ENCODE assay signal across 8 mouse cellular contexts in genomic region chr17:66100566-66101379, GRCm38 (mm10). TPM values are rescaled to one million over a fixed set of nuclear protein-coding genes. Genes with fewer than 3 reads are reported as not detected.
A peak's percentile ranks its signal among the peaks of the same experiment; 100 is the strongest.
DNase-seq lines count a peak whose midpoint lies in the region; ATAC-seq and TF ChIP-seq lines count a peak whose summit lies in the region.

No protein-coding gene starts in this region.

- H3K9ac ChIP-seq in kidney, embryonic 14.5 days (ENCODE audit: low read depth, low read length), result peak overlapping the region; percentile 94
- H3K9ac ChIP-seq in midbrain, embryonic 12.5 days (replicated peaks), result peak overlapping the region; percentile 95

- H3K4me1 ChIP-seq in E14TG2a.4 (replicated peaks; ENCODE audit: low read depth, low read length), result peaks cover 65% of the 10 kb centered on the region
- peaks cover 11% of the 10 kb centered on the region for H3K4me1 ChIP-seq in kidney, embryonic 14.5 days (ENCODE audit: control insufficient read depth, insufficient read depth, low read length)
- peaks cover 15% of the 10 kb centered on the region for H3K4me1 ChIP-seq in midbrain, embryonic 12.5 days

- no peaks in the 10 kb centered on the region for H3K9me3 ChIP-seq in E14TG2a.4 (ENCODE audit: low read length)
- no peaks in the 10 kb centered on the region for H3K9me3 ChIP-seq in kidney, embryonic 14.5 days (ENCODE audit: control insufficient read depth, low read length)
- H3K9me3 ChIP-seq in midbrain, embryonic 12.5 days, result no peaks in the 10 kb centered on the region

- ATAC-seq in frontal cortex, adult (ENCODE audit: low TSS enrichment), result peak; percentile 31
- peak; percentile 41 for ATAC-seq in erythroblast, adult 5-6 weeks (replicated peaks; ENCODE audit: low FRiP score, poor library complexity, severe bottlenecking)
- ATAC-seq in kidney, embryonic 14.5 days (ENCODE audit: low FRiP score, low TSS enrichment), result no peak; the same call in 1 of the 2 replicates
- no peak for ATAC-seq in midbrain, embryonic 12.5 days (ENCODE audit: low FRiP score, low read depth)

- H3K36me3 ChIP-seq in E14TG2a.4 (ENCODE audit: insufficient read depth, low read length), result peaks cover 20% of the 10 kb centered on the region
- H3K36me3 ChIP-seq in kidney, embryonic 14.5 days (ENCODE audit: control insufficient read depth, insufficient read depth, low read length), result no peaks in the 10 kb centered on the region
- H3K36me3 ChIP-seq in midbrain, embryonic 12.5 days, result no peaks in the 10 kb centered on the region

- peak overlapping the region; percentile 91 for H3K27ac ChIP-seq in kidney, embryonic 14.5 days (ENCODE audit: low read depth, low read length)
- H3K27ac ChIP-seq in midbrain, embryonic 12.5 days (replicated peaks), result peak overlapping the region; percentile 93

- H3K4me3 ChIP-seq in E14TG2a.4 (replicated peaks; ENCODE audit: low read length), result peak overlapping the region; percentile 98
- peak overlapping the region; percentile 95 for H3K4me3 ChIP-seq in kidney, embryonic 14.5 days (ENCODE audit: low read length)
- H3K4me3 ChIP-seq in midbrain, embryonic 12.5 days, result peak overlapping the region; percentile 95

- no peak for TF ChIP-seq CTCF in E14TG2a.4 (conservative IDR thresholded peaks at IDR 0.05; ENCODE audit: low read length)

- peak overlapping the region; percentile 91 for H3K4me2 ChIP-seq in kidney, embryonic 14.5 days (replicated peaks; ENCODE audit: low read depth, low read length)
- H3K4me2 ChIP-seq in midbrain, embryonic 12.5 days (replicated peaks), result peak overlapping the region; percentile 97

- H3K27me3 ChIP-seq in E14TG2a.4 (ENCODE audit: insufficient read depth, low read length), result no peaks in the 10 kb centered on the region
- H3K27me3 ChIP-seq in kidney, embryonic 14.5 days (ENCODE audit: control insufficient read depth, insufficient read depth, low read length), result no peaks in the 10 kb centered on the region
- no peaks in the 10 kb centered on the region for H3K27me3 ChIP-seq in midbrain, embryonic 12.5 days

- no peak for DNase-seq in frontal cortex, postnatal 36 days (ENCODE audit: low spot score in 2 of 2)
- DNase-seq in retina, postnatal 1 day, result no peak
- no peak for DNase-seq in thymus, postnatal 36 days

- WGBS in kidney, embryonic 14.5 days, result 1% methylated on average over 41 of the region's 41 CpGs
- WGBS in midbrain, embryonic 12.5 days, result 1% methylated on average over 38 of the region's 41 CpGs

RNA-seq across cellular contexts. Expression of gene Ndufv2, which starts 0.6 kb away (rescaled TPM):
- total RNA-seq in erythroblast, adult 5-6 weeks (2015; ENCODE audit: low replicate concordance), result 58.2 and 67.7 TPM in 2 replicates
- total RNA-seq in erythroblast, adult 5-6 weeks (2017; ENCODE audit: low replicate concordance), result 60.4 TPM in 2 replicates
- polyA plus RNA-seq in kidney, embryonic 14.5 days (2014; fragmentation: Nextera tagmentation; extraction: Ambion mirVana), result 380 and 457 TPM in 2 replicates
- 290 and 294 TPM in 2 replicates for polyA plus RNA-seq in midbrain, embryonic 12.5 days (2016; fragmentation: Nextera tagmentation; extraction: Ambion mirVana)

RNA-seq across cellular contexts. Expression of gene Washc1, which starts 10.6 kb away (rescaled TPM):
- 5.4 and 9.6 TPM in 2 replicates for total RNA-seq in erythroblast, adult 5-6 weeks (2015; ENCODE audit: low replicate concordance)
- 5.9 and 8.9 TPM in 2 replicates for total RNA-seq in erythroblast, adult 5-6 weeks (2017; ENCODE audit: low replicate concordance)
- polyA plus RNA-seq in kidney, embryonic 14.5 days (2014; fragmentation: Nextera tagmentation; extraction: Ambion mirVana), result 33.1 and 38.4 TPM in 2 replicates
- polyA plus RNA-seq in midbrain, embryonic 12.5 days (2016; fragmentation: Nextera tagmentation; extraction: Ambion mirVana), result 34.6 and 38.8 TPM in 2 replicates

RNA-seq across cellular contexts. Expression of gene Ddx11, which starts 22.5 kb away (rescaled TPM):
- total RNA-seq in erythroblast, adult 5-6 weeks (2015; ENCODE audit: low replicate concordance), result 1.2 and 3.1 TPM in 2 replicates
- 3.5 and 6.0 TPM in 2 replicates for total RNA-seq in erythroblast, adult 5-6 weeks (2017; ENCODE audit: low replicate concordance)
- 13.9 and 26.3 TPM in 2 replicates for polyA plus RNA-seq in kidney, embryonic 14.5 days (2014; fragmentation: Nextera tagmentation; extraction: Ambion mirVana)
- polyA plus RNA-seq in midbrain, embryonic 12.5 days (2016; fragmentation: Nextera tagmentation; extraction: Ambion mirVana), result 20.0 and 21.3 TPM in 2 replicates

RNA-seq across cellular contexts. Expression of gene Ankrd12, which starts 23.9 kb away (rescaled TPM):
- total RNA-seq in erythroblast, adult 5-6 weeks (2015; ENCODE audit: low replicate concordance), result 27.8 and 45.0 TPM in 2 replicates
- total RNA-seq in erythroblast, adult 5-6 weeks (2017; ENCODE audit: low replicate concordance), result 27.3 and 32.6 TPM in 2 replicates
- polyA plus RNA-seq in kidney, embryonic 14.5 days (2014; fragmentation: Nextera tagmentation; extraction: Ambion mirVana), result 20.4 and 21.3 TPM in 2 replicates
- 52.4 and 67.3 TPM in 2 replicates for polyA plus RNA-seq in midbrain, embryonic 12.5 days (2016; fragmentation: Nextera tagmentation; extraction: Ambion mirVana)

Comparison
In these comparisons a context has a peak if more than half of its experiments do, and no peak if none do; other contexts are left out.
1. ATAC-seq: peak in frontal cortex, adult (single experiment) and erythroblast, adult 5-6 weeks (single experiment); none in kidney, embryonic 14.5 days (single experiment) and midbrain, embryonic 12.5 days (single experiment).
2. Peak in every context shown above with its lines, with median percentiles within 50 percentile points of each other: H3K4me3 ChIP-seq.